8 mouse cellular contexts compared by ENCODE assay signal in genomic region chr5:64811500-64812123, GRCm38 (mm10). TPM values are rescaled to one million over a fixed set of nuclear protein-coding genes. Genes with fewer than 3 reads are reported as not detected.
DNase-seq lines count a peak whose midpoint lies in the region; ATAC-seq and TF ChIP-seq lines count a peak whose summit lies in the region.

No protein-coding gene starts in this region.

- H3K27ac ChIP-seq in kidney, adult 2 months (ENCODE audit: insufficient read depth, low read depth, low read length): peak overlapping the region; percentile 87
- H3K27ac ChIP-seq in lung, embryonic 15.5 days: peak overlapping the region; percentile 94
- H3K27ac ChIP-seq in spleen, adult 2 months (ENCODE audit: insufficient read depth, low read length): peak overlapping the region; percentile 91

- H3K27me3 ChIP-seq in kidney, adult 2 months (replicated peaks; ENCODE audit: control insufficient read depth, insufficient read depth, low read length): no peaks in the 10 kb centered on the region
- no peaks in the 10 kb centered on the region for H3K27me3 ChIP-seq in lung, embryonic 15.5 days
- H3K27me3 ChIP-seq in spleen, adult 2 months (ENCODE audit: control insufficient read depth, insufficient read depth, low read length): no peaks in the 10 kb centered on the region

- peak; percentile 72 for DNase-seq in spleen, adult 12 weeks (ENCODE audit: low spot score)
- no peak for DNase-seq in spleen, adult 18-20 months
- DNase-seq in embryo, embryonic 10 days (ENCODE audit: low spot score): peak; percentile 62
- peak; percentile 73 for DNase-seq in heart, adult 8-10 months (ENCODE audit: low spot score)
- DNase-seq in kidney, adult 2 months: peak; percentile 81
- no peak for DNase-seq in spleen, adult 2 months (ENCODE audit: low read depth in 1 of 2, low spot score in 2 of 2)
- no peak for DNase-seq in left cerebral cortex, adult 18-20 months (ENCODE audit: low spot score in 2 of 2)

- H3K4me3 ChIP-seq in kidney, adult 2 months (ENCODE audit: insufficient read depth, low read depth, low read length): peak overlapping the region; percentile 45; the same call in 1 of the 2 replicates
- H3K4me3 ChIP-seq in lung, embryonic 15.5 days: peak overlapping the region; percentile 22
- H3K4me3 ChIP-seq in spleen, adult 2 months (ENCODE audit: extremely low read depth, insufficient read depth, insufficient read length): peak overlapping the region; percentile 59

- no peaks in the 10 kb centered on the region for H3K9me3 ChIP-seq in lung, embryonic 15.5 days

- TF ChIP-seq CTCF in kidney, adult 2 months (conservative IDR thresholded peaks at IDR 0.05; ENCODE audit: insufficient read depth, insufficient read length, low read depth, low read length): no peak
- TF ChIP-seq CTCF in spleen, adult 2 months (IDR thresholded peaks at IDR 0.05; ENCODE audit: extremely low read depth, insufficient read depth, insufficient read length, insufficient replicate concordance): no peak

- peak; percentile 73 for ATAC-seq in lung, embryonic 15.5 days (ENCODE audit: borderline replicate concordance, extremely low read depth, low FRiP score, low TSS enrichment)

- 2% methylated on average over 14 of the region's 14 CpGs for WGBS in kidney, adult 2 months
- 6% methylated on average over 14 of the region's 14 CpGs for WGBS in lung, embryonic 15.5 days
- WGBS in spleen, adult 2 months: 11% methylated on average over 14 of the region's 14 CpGs

- H3K9ac ChIP-seq in lung, embryonic 15.5 days: 0 out of 2 replicates have a peak overlapping the region, but pooled peaks have one; percentile 19

- no peak for TF ChIP-seq POLR2A in kidney, adult 2 months (IDR thresholded peaks at IDR 0.05; ENCODE audit: low read depth, low read length)
- TF ChIP-seq POLR2A in spleen, adult 2 months (IDR thresholded peaks at IDR 0.05; ENCODE audit: low read depth, low read length): no peak

- H3K4me2 ChIP-seq in lung, embryonic 15.5 days: peak overlapping the region; percentile 52

- H3K4me1 ChIP-seq in kidney, adult 2 months (ENCODE audit: control insufficient read depth, insufficient read depth, low read length): peaks cover 65% of the 10 kb centered on the region
- H3K4me1 ChIP-seq in lung, embryonic 15.5 days: peaks cover 85% of the 10 kb centered on the region
- peaks cover 37% of the 10 kb centered on the region for H3K4me1 ChIP-seq in spleen, adult 2 months (ENCODE audit: control insufficient read depth, insufficient read depth, insufficient read length)

- no peaks in the 10 kb centered on the region for H3K36me3 ChIP-seq in kidney, adult 2 months (ENCODE audit: control insufficient read depth, insufficient read depth, low read length)
- peaks cover under 1% of the 10 kb centered on the region; the same call in 1 of the 2 replicates for H3K36me3 ChIP-seq in lung, embryonic 15.5 days
- peaks cover 8% of the 10 kb centered on the region for H3K36me3 ChIP-seq in spleen, adult 2 months (ENCODE audit: control insufficient read depth, insufficient read depth, low read length)

RNA-seq across cellular contexts. Expression of gene Klf3, which starts 8.4 kb away (rescaled TPM):
- 10 to 100 TPM; 35.2 to 51.2 (median 39.9) TPM for total RNA-seq in heart, adult 8-10 months (2022)
- polyA plus RNA-seq in kidney, adult 2 months (2012; rRNA removed): 46.9 and 47.0 TPM in 2 replicates
- 67.2 and 68.7 TPM in 2 replicates for polyA plus RNA-seq in lung, embryonic 15.5 days (2015; fragmentation: Nextera tagmentation; extraction: Ambion mirVana)
- polyA plus RNA-seq in spleen, adult 2 months (2012; rRNA removed): 75.2 and 111 TPM in 2 replicates
- total RNA-seq in left cerebral cortex, adult 18-20 months (2021): 10 to 100 TPM; 32.0 to 33.4 TPM

Comparison
In these comparisons a context has a peak if more than half of its experiments do, and no peak if none do; other contexts are left out.
1. DNase-seq: peak in spleen, adult 12 weeks (single experiment), embryo, embryonic 10 days (single experiment), heart, adult 8-10 months (single experiment) and kidney, adult 2 months (single experiment); none in spleen, adult 18-20 months (0 of 2), spleen, adult 2 months (0 of 2) and left cerebral cortex, adult 18-20 months (0 of 2).
2. Peak in every context shown above with its lines, with median percentiles within 50 percentile points of each other: H3K27ac ChIP-seq and H3K4me3 ChIP-seq.